Mouse (Mus musculus) lung, embryonic 15.5 days (tissue): ENCODE data around the gene Cfap77. TPM values are rescaled to one million over a fixed set of nuclear protein-coding genes. Genes with fewer than 3 reads are reported as not detected.

Experiments used
- ATAC-seq: fragments of 200-750 bp; cut with Nextera tagmentation; 2 replicates; pipeline ENCODE4 v1.8.0; 2017; ENCODE audit warnings: moderate number of reproducible peaks, borderline replicate concordance; ENCODE audit not compliant: low FRiP score, low TSS enrichment; ENCODE audit errors: extremely low read depth
- H3K27ac ChIP-seq: fragments of 300-500 bp; sonication (generic); 2 replicates; pipeline ENCODE4 v1.5.1; 2015; ENCODE audit warnings: moderate library complexity, mild to moderate bottlenecking, inconsistent platforms
- H3K27me3 ChIP-seq: fragments of 300-500 bp; sonication (generic); 2 replicates; pipeline ENCODE4 v1.6.1; 2015; ENCODE audit warnings: inconsistent platforms
- H3K36me3 ChIP-seq: fragments of 300-500 bp; sonication (generic); 2 replicates; pipeline ENCODE4 v1.6.1; 2015; ENCODE audit warnings: inconsistent platforms
- H3K4me1 ChIP-seq: fragments of 300-500 bp; sonication (generic); 2 replicates; pipeline ENCODE4 v1.6.1; 2015; ENCODE audit warnings: inconsistent platforms
- H3K4me2 ChIP-seq: fragments of 300-500 bp; sonication (generic); 2 replicates; pipeline ENCODE4 v1.6.1; 2015; ENCODE audit warnings: inconsistent platforms, mild to moderate bottlenecking, moderate library complexity
- H3K4me3 ChIP-seq: fragments of 300-500 bp; sonication (generic); 2 replicates; pipeline ENCODE4 v1.5.1; 2015; ENCODE audit warnings: mild to moderate bottlenecking, inconsistent platforms
- H3K9ac ChIP-seq: fragments of 300-500 bp; sonication (generic); 2 replicates; pipeline ENCODE4 v1.6.1; 2015; ENCODE audit warnings: inconsistent platforms
- H3K9me3 ChIP-seq: fragments of 300-500 bp; sonication (generic); 2 replicates; pipeline ENCODE4 v1.6.1; 2016; ENCODE audit warnings: inconsistent platforms
- WGBS: fragments of 180-500 bp; shearing (Covaris S2); methylation state at CpG from one replicate; pipeline ENCODE4 v1.1.7; 2015; 5-methylcytosine and 5-hydroxymethylcytosine counted together
- polyA plus RNA-seq: library from polyadenylated mRNA; unstranded; fragments of >200 nt; fragmentation: Nextera tagmentation; extraction: Ambion mirVana; gene quantifications from 2 replicates; pipeline ENCODE4 v1.2.1, GENCODE M21; 2015

Cfap77 gene
- polyA plus RNA-seq, 1 experiment from 2014 or later, result 0.57 TPM

DNA sequence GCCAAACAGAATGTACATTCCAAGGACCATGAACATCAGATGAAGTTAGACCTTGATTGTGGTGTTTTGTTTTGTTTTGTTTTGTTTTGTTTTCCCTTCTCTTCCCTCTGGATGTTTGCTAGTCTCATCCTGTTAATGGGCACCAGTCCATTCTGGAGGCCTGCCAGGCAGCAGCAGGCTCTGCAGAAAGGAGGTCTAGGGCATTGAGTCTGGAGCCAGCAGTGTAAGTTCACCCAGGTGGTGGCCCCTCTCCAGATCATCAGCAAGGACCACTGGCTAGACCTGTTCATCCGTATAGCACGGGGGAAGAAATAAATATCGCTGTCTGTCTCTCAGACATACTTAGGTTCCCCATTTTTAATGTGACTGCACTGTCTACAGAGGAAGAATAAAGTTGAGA, 173.6 kb downstream of the Cfap77 start:
- Histone ChIP-seq H3K9me3 (no peaks in the 10 kb centered on the region), H3K36me3 (peaks cover 26% of the 10 kb centered on the region; the same call in 1 of the 2 replicates), H3K4me2 (no peak overlapping the region), H3K27me3 (no peaks in the 10 kb centered on the region), H3K27ac (no peak overlapping the region), H3K4me3 (no peak overlapping the region), H3K4me1 (no peaks in the 10 kb centered on the region), H3K9ac (no peak overlapping the region)
- 87% methylated on average over 3 of the region's 3 CpGs for WGBS
- no peak for ATAC-seq

Other genes starting within 250 kb of the Cfap77 start
- gene Gtf3c4, start 214.7 kb downstream of the Cfap77 start, polyA plus RNA-seq, result 14.5 and 14.9 TPM in 2 replicates
- 16.1 and 16.2 TPM in 2 replicates for gene Ddx31, start 214.7 kb downstream of the Cfap77 start, polyA plus RNA-seq
- not detected in 2 replicates for gene Barhl1, start 138.4 kb downstream of the Cfap77 start, polyA plus RNA-seq
- 9.0 and 11.3 TPM in 2 replicates for gene Ttf1, start 5.2 kb upstream of the Cfap77 start, polyA plus RNA-seq
- 11.2 and 13.6 TPM in 2 replicates for gene Setx, start 69.1 kb upstream of the Cfap77 start, polyA plus RNA-seq
- gene Ntng2, start 197.9 kb upstream of the Cfap77 start, polyA plus RNA-seq, result 0.46 and 0.69 TPM in 2 replicates